Mouse (Mus musculus): ENCODE measurements around the gene F2rl1. TPM values are rescaled to one million over a fixed set of nuclear protein-coding genes. Genes with fewer than 3 reads are reported as not detected.

The F2rl1 gene
- polyA plus RNA-seq (2016; fragmentation: Nextera tagmentation; extraction: Ambion mirVana), result 0.21 and 0.25 TPM in 2 replicates

DNA sequence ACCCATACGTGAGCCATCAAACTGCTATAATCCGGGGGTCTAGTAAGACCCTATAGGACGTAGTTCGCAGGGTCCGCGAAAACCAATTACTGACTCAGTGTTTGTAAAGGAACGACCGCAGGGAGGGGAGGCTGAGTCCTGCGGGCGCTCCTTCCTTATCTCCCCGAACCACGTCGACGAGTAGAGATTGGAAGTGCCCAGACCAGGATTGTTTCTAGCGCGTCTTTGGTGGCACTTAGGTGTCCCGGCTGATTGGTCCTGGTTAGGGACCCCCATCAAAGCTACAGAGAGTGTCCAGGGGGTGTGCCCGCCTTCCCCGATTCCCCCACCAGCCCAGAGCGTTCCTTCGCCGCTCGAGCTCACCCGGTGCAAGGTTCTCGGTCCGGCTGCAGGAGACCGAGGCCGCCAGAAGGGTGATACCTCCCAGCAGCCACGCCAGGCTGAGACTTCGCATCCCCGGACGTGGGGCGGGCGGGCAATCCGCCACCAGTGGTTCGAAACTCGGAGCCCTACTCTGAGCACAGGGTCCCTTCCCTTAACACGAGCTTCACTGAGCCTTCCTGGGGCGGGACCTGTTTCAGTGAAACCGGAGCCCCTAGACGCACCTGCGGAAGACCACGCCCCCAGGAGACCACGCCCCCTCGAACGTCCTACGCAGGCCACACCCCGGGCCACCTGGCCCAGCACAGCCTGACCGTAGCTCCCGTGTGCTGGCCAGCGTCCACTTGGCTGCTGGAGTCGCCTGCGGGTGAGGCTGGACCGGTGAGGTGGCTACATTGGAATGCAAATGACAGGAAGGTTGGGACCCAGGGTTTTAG is at the start of gene F2rl1:
Gene F2rl1 (minus strand): TSS at position 554 of the 818 bp plus-strand sequence.
- H3K36me3 ChIP-seq, result no peaks in the 10 kb centered on the region
- peak within 1 kb of the TSS; percentile 38 for H3K4me3 ChIP-seq
- H3K27ac ChIP-seq, result no peak within 1 kb of the TSS
- peak within 1 kb of the TSS; percentile 75 for H3K4me2 ChIP-seq (replicated peaks)
- peaks cover 10% of the 10 kb centered on the region for H3K4me1 ChIP-seq
- H3K27me3 ChIP-seq, result peaks cover 53% of the 10 kb centered on the region
- no peaks in the 10 kb centered on the region for H3K9me3 ChIP-seq (replicated peaks)
- peak; percentile 60 for ATAC-seq (ENCODE audit: low FRiP score)
- under 1% methylated on average over 54 of the region's 54 CpGs for WGBS
- H3K9ac ChIP-seq, result peak within 1 kb of the TSS; percentile 23

DNA sequence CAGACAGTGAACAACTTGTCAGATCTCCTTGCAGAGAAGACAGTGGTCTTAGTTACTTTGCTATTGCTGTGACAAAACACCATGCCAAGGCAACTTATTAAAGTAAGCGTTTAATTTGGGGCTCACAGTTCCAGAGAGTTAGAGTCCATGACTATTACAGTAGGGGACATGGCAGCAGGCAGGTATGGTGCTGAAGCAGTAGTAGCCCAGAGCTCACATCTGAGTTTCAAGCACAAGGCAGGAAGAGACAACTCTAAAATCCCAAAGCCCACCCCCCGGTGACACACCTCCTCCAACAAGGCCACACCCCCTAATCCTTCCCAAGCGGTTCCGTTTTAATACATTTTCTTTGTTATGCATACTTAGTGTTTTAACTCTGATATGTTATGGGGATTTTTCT is 45.9 kb upstream of the F2rl1 start:
- H3K4me3 ChIP-seq, result no peak overlapping the region
- no peak overlapping the region for H3K27ac ChIP-seq
- H3K36me3 ChIP-seq, result no peaks in the 10 kb centered on the region; the same call in 1 of the 2 replicates
- H3K9ac ChIP-seq, result no peak overlapping the region
- no peak overlapping the region for H3K4me2 ChIP-seq (replicated peaks)
- no peaks in the 10 kb centered on the region for H3K27me3 ChIP-seq
- no peaks in the 10 kb centered on the region for H3K9me3 ChIP-seq (replicated peaks)
- ATAC-seq (ENCODE audit: low FRiP score), result no peak
- H3K4me1 ChIP-seq, result no peaks in the 10 kb centered on the region
- 96% methylated on average over 4 of the region's 4 CpGs for WGBS

DNA sequence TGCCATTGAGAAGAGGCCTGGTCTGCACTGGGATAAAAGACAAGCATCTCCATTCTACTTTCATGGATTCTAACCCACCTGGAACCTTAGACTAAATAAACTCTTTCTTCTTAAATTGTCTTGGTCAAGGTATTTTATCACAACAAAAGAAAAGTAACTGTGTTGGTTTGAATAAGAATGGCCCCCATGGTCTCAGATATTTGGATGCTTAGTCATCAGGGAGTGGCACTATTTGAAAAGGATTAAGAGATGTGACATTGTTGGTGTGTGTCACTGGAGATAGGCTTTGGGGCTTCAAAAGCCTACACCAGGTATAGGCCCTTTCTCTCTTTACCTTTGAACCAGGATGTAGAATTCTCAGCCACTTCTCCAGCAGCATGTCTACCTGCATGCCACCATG is 44.3 kb upstream of the F2rl1 start:
- Histone ChIP-seq H3K36me3 (no peaks in the 10 kb centered on the region; the same call in 1 of the 2 replicates), H3K4me2 (replicated peaks) (no peak overlapping the region), H3K27me3 (no peaks in the 10 kb centered on the region), H3K9ac (no peak overlapping the region), H3K4me3 (no peak overlapping the region), H3K4me1 (no peaks in the 10 kb centered on the region), H3K27ac (no peak overlapping the region), H3K9me3 (replicated peaks) (no peaks in the 10 kb centered on the region)
- no peak for ATAC-seq (ENCODE audit: low FRiP score)

DNA sequence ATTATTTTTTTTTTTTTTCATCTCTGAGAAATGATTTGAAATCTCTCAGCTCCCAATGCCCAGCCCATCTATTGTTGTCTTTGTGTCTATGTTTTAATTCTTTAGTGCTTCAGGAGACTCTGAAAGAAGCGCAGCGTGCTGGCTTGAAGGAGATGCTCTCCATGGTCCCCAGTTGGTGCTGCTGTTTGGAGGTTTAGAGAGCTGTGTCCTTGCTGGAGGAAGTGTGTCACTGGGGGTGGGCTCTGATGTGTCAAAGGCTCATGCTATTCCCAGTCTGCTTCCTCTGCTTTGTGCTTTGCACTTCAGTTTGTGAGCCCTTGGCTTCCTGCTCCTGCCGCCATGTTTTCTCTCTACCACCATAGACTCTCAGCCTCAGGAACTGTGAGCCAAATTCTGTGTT is 43.3 kb upstream of the F2rl1 start:
- H3K4me2 ChIP-seq (replicated peaks), result no peak overlapping the region
- no peak overlapping the region for H3K9ac ChIP-seq
- H3K36me3 ChIP-seq, result no peaks in the 10 kb centered on the region; the same call in 1 of the 2 replicates
- H3K4me1 ChIP-seq, result no peaks in the 10 kb centered on the region
- H3K27ac ChIP-seq, result no peak overlapping the region
- no peak for ATAC-seq (ENCODE audit: low FRiP score)
- no peaks in the 10 kb centered on the region for H3K9me3 ChIP-seq (replicated peaks)
- no peak overlapping the region for H3K4me3 ChIP-seq
- 93% methylated on average over 3 of the region's 3 CpGs for WGBS
- H3K27me3 ChIP-seq, result no peaks in the 10 kb centered on the region

DNA sequence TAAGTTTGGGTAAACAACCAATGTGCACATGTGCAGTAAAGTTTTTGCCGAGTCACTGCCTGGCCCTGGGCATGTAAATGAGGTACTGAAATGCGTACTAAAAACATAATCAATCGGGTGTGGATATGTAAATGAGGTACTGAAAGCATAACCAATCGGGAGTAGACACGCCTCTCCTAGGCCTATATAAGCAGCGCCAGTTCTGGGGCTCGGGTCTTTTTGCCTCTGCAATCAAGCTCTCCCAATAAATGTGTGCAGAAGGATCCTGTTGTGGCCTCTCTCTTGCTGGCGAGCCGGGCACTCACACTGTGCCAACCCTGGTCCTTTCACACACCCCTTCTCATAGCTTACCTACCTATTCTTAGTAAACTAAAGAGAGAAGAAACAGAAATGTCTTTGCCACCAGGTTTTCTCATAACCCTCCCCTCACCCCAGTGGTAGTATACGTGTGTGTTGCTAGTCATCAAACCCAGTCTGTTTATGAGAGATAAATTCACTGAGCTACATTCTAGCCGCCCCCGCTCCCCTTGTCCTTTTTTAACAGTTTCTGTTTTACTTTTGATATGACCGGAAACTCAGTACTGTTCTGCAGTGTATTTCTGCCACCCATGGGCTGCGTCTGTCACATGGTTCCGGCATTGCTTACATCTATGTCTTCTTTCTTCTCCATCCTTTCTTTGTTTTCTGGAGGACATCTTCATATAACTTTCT is 42.0 kb upstream of the F2rl1 start:
- Histone ChIP-seq H3K27ac (no peak overlapping the region), H3K4me2 (replicated peaks) (no peak overlapping the region), H3K9ac (no peak overlapping the region), H3K9me3 (replicated peaks) (no peaks in the 10 kb centered on the region), H3K27me3 (no peaks in the 10 kb centered on the region), H3K4me1 (no peaks in the 10 kb centered on the region), H3K36me3 (no peaks in the 10 kb centered on the region; the same call in 1 of the 2 replicates), H3K4me3 (no peak overlapping the region)
- WGBS, result 92% methylated on average over 15 of the region's 15 CpGs
- ATAC-seq (ENCODE audit: low FRiP score), result no peak

DNA sequence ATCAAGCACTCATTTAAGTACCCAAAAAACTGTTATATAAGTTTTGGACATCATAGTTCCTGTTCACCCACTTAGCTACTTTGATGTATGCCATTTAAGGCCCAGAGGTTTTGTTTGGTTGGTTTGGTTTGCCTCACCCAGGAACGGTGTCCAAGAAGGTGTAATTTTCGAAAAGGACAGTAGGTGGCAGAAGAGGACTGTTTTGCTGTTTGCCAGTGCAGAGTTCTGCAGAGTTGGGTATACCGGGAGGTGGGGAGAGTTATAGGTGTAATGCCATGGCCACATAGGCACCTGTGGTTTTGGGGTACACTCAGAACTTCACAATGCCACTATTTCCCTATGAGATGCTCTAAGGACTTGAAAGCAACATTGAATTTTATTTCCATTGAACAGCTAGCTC is 38.7 kb upstream of the F2rl1 start:
- no peak overlapping the region for H3K9ac ChIP-seq
- no peaks in the 10 kb centered on the region for H3K36me3 ChIP-seq
- ATAC-seq (ENCODE audit: low FRiP score), result peak; percentile 79; the same call in 1 of the 2 replicates
- 3% methylated on average over 3 of the region's 3 CpGs for whole genome bisulfite sequencing
- H3K27ac ChIP-seq, result no peak overlapping the region
- H3K27me3 ChIP-seq, result no peaks in the 10 kb centered on the region
- no peaks in the 10 kb centered on the region for H3K9me3 ChIP-seq (replicated peaks)
- no peak overlapping the region for H3K4me3 ChIP-seq
- H3K4me2 ChIP-seq (replicated peaks), result no peak overlapping the region
- no peaks in the 10 kb centered on the region for H3K4me1 ChIP-seq

DNA sequence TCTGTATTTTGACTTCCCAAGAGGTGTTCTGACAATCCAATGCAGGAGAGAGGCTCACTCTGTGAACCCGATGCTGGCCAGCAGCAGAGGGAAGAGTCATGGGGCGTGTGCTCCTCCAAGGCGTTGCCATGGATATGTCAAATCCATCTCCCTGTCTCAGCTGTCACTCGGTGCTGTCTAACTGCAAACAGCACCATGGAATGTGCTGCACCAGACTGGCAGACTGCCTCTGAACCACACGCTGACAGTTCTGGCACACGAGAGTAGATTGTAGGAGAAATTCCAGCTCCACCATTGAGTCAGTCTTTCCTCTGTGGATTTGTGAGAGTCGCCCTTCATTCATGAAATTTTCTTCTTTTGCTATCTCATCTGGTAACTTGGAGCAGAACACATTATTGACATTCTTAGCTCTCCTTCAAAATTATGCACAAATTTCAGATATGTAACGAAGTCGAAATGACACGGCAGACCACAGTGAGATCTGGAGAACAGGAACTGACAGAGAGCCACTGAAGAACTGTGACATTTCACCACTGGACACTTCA is 38.1 kb upstream of the F2rl1 start:
- H3K9me3 ChIP-seq (replicated peaks), result no peaks in the 10 kb centered on the region
- no peak overlapping the region for H3K27ac ChIP-seq
- H3K4me1 ChIP-seq, result no peaks in the 10 kb centered on the region
- H3K27me3 ChIP-seq, result no peaks in the 10 kb centered on the region
- WGBS, result 60% methylated on average over 10 of the region's 10 CpGs
- no peak overlapping the region for H3K9ac ChIP-seq
- H3K4me3 ChIP-seq, result no peak overlapping the region
- H3K4me2 ChIP-seq (replicated peaks), result no peak overlapping the region
- H3K36me3 ChIP-seq, result no peaks in the 10 kb centered on the region
- no peak for ATAC-seq (ENCODE audit: low FRiP score)

DNA sequence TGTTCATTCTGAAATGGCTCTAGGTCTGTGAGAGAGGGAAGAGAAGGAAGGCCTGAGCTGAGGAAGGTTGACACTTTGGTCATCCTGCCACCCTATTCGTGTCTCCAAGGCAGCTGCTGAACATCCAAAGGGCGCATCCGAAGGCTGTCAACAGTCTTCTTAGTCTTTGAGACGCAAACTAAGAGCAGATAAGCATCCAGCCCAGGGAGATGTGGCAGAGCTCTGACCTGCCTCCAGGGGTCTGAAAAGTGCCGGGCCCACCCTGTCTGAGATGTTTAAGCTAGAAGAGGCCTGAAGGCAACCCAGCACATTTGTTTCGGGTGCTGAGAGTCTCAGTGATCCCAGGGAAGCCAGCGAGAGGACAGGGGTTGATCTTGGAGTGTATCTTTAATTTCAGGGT is 32.3 kb upstream of the F2rl1 start:
- WGBS, result 80% methylated on average over 7 of the region's 7 CpGs
- H3K9ac ChIP-seq, result no peak overlapping the region
- no peaks in the 10 kb centered on the region for H3K36me3 ChIP-seq
- no peak overlapping the region for H3K4me3 ChIP-seq
- no peaks in the 10 kb centered on the region for H3K27me3 ChIP-seq
- no peak overlapping the region for H3K27ac ChIP-seq
- no peak overlapping the region for H3K4me2 ChIP-seq (replicated peaks)
- H3K4me1 ChIP-seq, result no peaks in the 10 kb centered on the region
- no peaks in the 10 kb centered on the region for H3K9me3 ChIP-seq (replicated peaks)
- ATAC-seq (ENCODE audit: low FRiP score), result no peak

DNA sequence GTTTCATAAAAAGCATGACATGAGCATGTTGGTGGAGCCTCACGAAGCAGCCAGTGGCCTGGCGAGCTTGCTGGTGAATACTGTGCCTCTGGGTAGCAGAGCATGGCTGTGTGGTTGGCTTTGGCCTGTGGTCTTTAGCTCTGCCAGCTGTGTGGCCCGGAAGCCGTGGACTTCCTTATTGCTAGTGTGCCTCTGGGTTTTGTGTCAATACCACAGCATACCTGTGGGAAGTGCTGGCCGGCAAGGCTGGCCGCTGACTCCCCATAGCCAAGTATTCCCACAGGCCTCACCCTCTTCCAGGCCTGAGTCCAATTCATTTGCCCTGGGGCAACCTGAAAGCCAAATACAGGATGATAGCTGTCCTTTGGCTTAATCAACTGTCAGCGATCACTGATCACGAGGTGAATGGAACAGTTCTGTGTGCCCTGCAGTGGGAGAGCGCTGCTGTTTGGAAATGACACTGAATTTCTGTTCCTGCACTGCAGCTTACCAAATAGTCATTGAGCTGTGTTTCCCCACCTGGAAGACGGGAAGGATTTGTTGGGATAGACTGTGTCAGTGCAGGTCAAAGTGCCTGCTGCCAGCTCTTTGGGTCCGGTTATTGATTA is 29.0 kb upstream of the F2rl1 start:
- Histone ChIP-seq H3K4me1 (peaks cover 6% of the 10 kb centered on the region; the same call in 1 of the 2 replicates), H3K27me3 (no peaks in the 10 kb centered on the region), H3K36me3 (no peaks in the 10 kb centered on the region), H3K4me3 (no peak overlapping the region), H3K4me2 (replicated peaks) (no peak overlapping the region), H3K9me3 (replicated peaks) (no peaks in the 10 kb centered on the region), H3K27ac (peak overlapping the region; percentile 1; the same call in 1 of the 2 replicates), H3K9ac (no peak overlapping the region)
- 82% methylated on average over 11 of the region's 11 CpGs for WGBS
- ATAC-seq (ENCODE audit: low FRiP score), result no peak

DNA sequence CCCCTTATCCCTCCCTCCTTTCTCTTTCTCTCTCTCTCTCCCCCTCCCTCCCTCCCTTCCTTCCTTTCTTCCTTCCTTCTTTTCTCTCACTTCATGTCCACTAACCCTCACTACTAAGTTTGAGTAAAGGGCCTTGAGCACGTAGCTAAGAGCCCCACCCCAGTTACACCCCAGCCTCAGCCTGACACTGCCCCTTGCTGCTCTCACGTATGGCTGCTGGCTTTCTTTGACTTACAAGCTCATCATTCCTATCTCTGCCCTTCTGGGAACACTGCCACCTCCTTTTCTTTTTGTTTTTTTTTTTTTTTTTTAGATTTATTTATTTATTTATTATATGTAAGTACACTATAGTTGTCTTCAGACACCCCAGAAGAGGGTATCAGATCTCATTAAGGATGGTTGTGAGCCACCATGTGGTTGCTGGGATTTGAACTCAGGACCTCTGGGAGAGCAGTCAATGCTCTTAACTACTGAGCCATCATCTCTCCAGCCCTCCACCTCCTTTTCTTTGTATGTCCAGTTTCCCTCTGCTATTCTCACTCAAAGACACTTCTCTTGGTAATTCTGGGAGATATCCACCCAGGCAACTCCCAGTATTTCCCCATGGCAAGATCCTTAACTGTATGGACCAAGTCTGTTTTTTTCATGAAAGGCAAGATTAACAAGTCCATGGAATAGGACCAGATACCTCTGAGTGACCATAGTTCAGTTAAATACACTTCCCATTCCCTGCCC is 25.8 kb upstream of the F2rl1 start:
- peaks cover 30% of the 10 kb centered on the region for H3K4me1 ChIP-seq
- H3K9ac ChIP-seq, result no peak overlapping the region
- no peaks in the 10 kb centered on the region for H3K36me3 ChIP-seq
- WGBS, result 71% methylated on average over 2 of the region's 2 CpGs
- no peak overlapping the region for H3K27ac ChIP-seq
- H3K4me3 ChIP-seq, result no peak overlapping the region
- H3K4me2 ChIP-seq (replicated peaks), result no peak overlapping the region
- H3K9me3 ChIP-seq (replicated peaks), result no peaks in the 10 kb centered on the region
- ATAC-seq (ENCODE audit: low FRiP score), result no peak
- H3K27me3 ChIP-seq, result no peaks in the 10 kb centered on the region

DNA sequence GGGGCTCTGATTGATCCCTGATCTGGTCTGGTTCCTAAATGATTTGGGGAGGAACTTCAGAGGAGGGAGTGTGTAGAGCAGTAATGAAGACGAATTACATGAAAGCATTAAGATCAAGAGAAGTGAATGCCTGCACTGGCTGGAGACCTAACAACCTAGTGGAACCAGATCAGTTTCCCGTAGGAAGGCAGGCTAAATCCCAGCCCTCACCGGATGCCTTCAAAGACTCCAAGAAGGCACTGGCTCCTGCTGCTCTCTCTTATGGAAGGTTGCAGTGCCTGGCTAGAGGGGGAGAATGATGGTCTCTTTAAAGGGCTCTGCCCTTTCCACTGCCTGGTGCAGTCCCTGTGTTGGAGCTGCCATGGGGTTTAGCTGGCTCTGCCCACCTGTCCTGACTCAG is 24.4 kb upstream of the F2rl1 start:
- Histone ChIP-seq H3K4me3 (no peak overlapping the region), H3K9ac (no peak overlapping the region), H3K4me2 (replicated peaks) (no peak overlapping the region), H3K27ac (0 out of 2 replicates have a peak overlapping the region, but pooled peaks have one; percentile 26), H3K27me3 (no peaks in the 10 kb centered on the region), H3K4me1 (peaks cover 30% of the 10 kb centered on the region), H3K36me3 (no peaks in the 10 kb centered on the region), H3K9me3 (replicated peaks) (no peaks in the 10 kb centered on the region)
- no peak for ATAC-seq (ENCODE audit: low FRiP score)
- 24% methylated on average over 3 of the region's 3 CpGs for WGBS

All from hindbrain, embryonic 12.5 days (tissue).